Mouse (Mus musculus): Measurements from ENCODE around the gene Nlk.
"Not testable (repeated sequence)": the region's sequence is repeated elsewhere in the genome, so short reads cannot be mapped to it uniquely, and the experiment has no call there.

Nlk gene

DNA sequence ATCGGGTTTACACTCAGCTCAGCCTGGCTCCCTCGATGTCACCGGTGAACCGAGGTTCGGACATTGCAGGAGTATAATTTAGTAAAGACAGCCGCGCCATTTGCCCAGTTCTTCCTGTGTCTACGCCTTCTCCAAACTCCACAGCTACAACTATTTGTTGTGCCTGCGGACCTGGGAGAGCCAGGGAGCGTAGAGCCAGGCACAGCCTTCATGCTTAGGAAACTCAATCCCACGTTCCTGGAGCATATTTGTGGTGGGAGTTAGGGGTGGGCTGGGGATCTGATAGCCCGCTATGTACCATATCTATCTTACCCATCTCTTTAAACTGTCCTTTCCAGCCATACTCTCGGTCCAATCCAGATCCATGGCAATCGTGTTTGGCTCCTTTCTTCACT, 160.5 kb downstream of the Nlk start:
- DNase-seq = no peak

GRCm38 (mm10) chr11:78536080-78536689, 161.0 kb downstream of the Nlk start, which contains the start of the genes Tnfaip1 and Ift20:
Gene Tnfaip1 (minus strand): TSS chr11:78536332.
Gene Ift20 (plus strand): TSS chr11:78536361.
- peak; percentile 97 for DNase-seq

DNA sequence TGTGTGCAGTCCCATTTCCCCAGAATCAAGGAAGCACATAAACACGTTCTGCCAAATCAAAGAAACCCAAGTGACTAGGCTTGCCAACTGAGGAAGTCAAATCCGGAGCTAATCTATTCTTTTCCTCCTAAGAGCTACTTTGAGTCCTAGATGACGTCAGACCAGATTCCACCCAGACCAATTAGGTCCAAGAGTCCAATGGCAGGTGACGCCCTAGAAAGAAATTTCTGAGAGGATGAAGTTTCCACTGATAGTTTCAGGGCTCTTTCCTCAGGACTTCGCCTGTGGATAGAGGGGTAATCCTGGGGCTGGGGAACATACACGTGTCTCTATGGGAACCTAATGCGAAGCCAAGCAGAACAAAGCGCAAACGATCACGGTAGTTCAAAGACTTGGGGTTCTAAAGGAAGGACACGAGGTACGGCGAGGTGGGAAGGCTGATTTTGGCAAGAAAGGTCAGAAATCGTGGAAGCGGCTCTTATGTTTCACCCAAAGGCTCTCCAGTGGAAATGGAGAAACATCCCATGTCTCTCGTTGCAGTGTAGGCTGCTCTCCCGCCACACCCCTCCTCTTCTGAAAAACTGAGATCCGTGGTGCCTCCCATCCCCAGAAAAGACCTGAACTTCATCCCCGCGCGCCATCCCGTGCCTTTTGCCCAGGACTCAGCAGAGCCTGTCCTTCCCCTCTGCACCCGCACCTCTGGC, 161.6 kb downstream of the Nlk start:
- DNase-seq = no peak

DNA sequence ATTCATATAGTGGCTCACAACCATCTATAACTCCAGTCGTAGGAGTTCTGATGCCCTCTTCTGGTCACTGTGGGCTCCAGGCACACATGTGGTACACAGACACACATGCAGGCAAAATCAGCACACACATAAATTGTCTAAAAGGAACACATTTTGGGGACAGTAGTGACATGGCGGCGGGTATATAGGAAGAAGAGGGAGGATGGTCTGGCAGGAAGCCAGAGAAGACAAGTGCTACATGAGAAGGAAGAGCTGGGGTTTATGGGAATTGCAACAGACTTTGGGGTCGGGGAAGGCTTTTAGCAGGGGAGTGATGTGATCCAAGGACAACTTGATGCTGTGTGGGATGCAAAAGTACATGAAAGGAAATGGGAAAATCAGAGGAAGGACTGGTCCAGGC, 162.7 kb downstream of the Nlk start:
- DNase-seq = no peak

DNA sequence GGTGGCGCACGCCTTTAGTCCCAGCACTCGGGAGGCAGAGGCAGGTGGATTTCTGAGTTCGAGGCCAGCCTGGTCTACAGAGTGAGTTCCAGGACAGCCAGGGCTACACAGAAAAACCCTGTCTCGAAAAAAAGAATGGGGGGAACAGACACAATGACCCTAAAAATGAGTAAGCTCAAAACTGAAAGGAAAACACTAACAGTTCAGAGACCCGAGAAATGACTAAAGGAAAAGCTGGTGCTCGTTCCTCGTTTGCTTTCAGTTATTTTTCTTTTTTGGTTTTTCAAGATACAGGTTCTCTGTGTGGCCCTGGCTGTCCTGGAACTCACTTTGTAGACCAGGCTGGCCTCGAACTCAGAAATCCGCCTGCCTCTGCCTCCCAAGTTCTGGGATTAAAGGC, 165.7 kb downstream of the Nlk start:
- not testable (repeated sequence) for DNase-seq

GRCm38 (mm10) chr11:78531046-78531445, 166.1 kb downstream of the Nlk start:
- no peak for DNase-seq

DNA sequence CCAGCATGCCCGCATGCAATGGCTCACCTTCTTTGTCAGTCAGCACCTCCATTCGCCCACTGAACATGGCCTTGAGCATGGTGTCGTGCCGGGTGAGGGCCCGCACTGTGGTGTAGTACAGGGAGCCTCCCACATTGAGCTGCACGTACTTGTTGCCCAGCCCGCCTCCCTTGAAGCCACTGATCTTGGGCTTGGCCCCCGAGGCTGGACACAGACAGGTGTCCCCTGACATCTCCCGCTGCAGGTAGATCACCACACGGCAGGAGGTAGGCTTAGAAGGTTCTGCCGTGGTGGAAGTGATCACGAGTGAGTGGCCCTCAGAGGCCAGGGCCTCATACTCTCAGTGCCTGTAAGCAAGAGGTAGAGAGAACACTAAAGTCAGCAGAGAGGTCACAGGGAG, 167.2 kb downstream of the Nlk start:
- DNase-seq = no peak

GRCm38 (mm10) chr11:78528714-78529113, 168.5 kb downstream of the Nlk start:
- no peak for DNase-seq

- peak in 1 of 2 experiments; percentile 35 for DNase-seq
Observed at GRCm38 (mm10) chr11:78524838-78525237, 172.3 kb downstream of the Nlk start.

GRCm38 (mm10) chr11:78523241-78523955, 173.8 kb downstream of the Nlk start:
- DNase-seq = no peak

DNA sequence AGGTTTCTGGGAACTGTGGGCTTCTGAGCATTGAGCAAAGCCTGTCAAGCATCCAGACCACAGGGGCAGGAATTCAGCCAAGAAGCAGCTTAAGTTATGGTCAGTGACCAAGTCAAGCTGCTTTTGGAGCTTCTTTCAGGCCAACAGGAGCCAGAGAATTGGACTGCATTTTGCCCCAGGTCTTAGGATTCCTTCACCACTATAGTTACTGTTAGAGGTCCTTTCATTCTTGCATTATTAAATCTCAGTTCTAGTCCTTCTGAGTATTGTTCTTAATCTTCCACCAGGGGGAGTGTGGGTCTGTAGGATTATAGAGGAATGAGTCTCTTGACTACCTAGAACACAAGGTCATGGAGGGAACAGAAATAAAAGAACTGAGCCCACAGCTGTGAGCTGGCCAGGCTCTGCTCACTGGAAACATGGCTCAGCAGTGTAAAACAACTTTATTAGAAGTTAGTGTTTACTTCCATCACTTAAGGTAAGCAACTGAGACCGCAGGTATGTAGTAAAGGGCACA, 174.6 kb downstream of the Nlk start:
- no peak for DNase-seq

DNA sequence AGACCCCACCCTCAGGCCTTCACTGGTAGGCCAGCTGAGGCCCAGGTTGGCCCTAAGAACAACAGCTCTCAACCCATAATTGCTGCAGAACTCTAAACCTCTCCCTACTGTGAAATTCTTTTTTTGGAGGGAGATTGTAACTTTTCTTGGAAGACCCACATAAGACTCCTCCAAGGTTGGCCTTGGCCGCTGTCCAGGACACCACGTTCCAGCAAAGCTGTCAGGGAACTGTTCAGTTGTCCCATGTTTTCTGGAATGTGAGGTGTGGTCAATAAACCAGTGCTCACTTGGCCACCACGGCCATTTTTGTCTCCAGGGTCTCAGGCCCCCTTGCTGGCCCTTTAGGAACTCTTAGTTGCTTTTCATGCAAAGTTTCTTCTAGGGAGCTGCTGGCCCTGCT, 175.3 kb downstream of the Nlk start:
- no peak for DNase-seq

GRCm38 (mm10) chr11:78518931-78519330, 178.2 kb downstream of the Nlk start:
- no peak for DNase-seq

All from cerebellum, postnatal 36 days (tissue).